Mouse (Mus musculus) midbrain, embryonic 12.5 days (tissue): ENCODE data around the gene Grid1. TPM values are rescaled to one million over a fixed set of nuclear protein-coding genes. Genes with fewer than 3 reads are reported as not detected.
A peak's percentile ranks its signal among the peaks of the same experiment; 100 is the strongest.

Experiments
- ATAC-seq: fragments of 200-750 bp; cut with Nextera tagmentation; 2 replicates; pipeline ENCODE4 v1.8.0; 2017; ENCODE audit warnings: low read depth, moderate TSS enrichment, moderate library complexity; ENCODE audit not compliant: low FRiP score
- H3K27ac ChIP-seq: fragments of 300-500 bp; sonication (generic); replicated peaks from 2 replicates; pipeline ENCODE4 v1.5.1; 2016; ENCODE audit warnings: mild to moderate bottlenecking
- H3K27me3 ChIP-seq: fragments of 300-500 bp; sonication (generic); 2 replicates; pipeline ENCODE4 v1.6.1; 2016; ENCODE audit warnings: mild to moderate bottlenecking
- H3K36me3 ChIP-seq: fragments of 300-500 bp; sonication (generic); 2 replicates; pipeline ENCODE4 v1.6.1; 2016
- H3K4me1 ChIP-seq: fragments of 300-500 bp; sonication (generic); 2 replicates; pipeline ENCODE4 v1.6.1; 2016
- H3K4me2 ChIP-seq: fragments of 300-500 bp; sonication (generic); replicated peaks from 2 replicates; pipeline ENCODE4 v1.6.1; 2016; ENCODE audit warnings: mild to moderate bottlenecking, moderate library complexity
- H3K4me3 ChIP-seq: fragments of 300-500 bp; sonication (generic); 2 replicates; pipeline ENCODE4 v1.5.1; 2016; ENCODE audit warnings: mild to moderate bottlenecking
- H3K9ac ChIP-seq: fragments of 300-500 bp; sonication (generic); replicated peaks from 2 replicates; pipeline ENCODE4 v1.6.1; 2016; ENCODE audit warnings: mild to moderate bottlenecking, moderate library complexity
- H3K9me3 ChIP-seq: fragments of 300-500 bp; sonication (generic); 2 replicates; pipeline ENCODE4 v1.6.1; 2016; ENCODE audit warnings: mild to moderate bottlenecking
- WGBS: fragments of 180-500 bp; shearing (Covaris S2); methylation state at CpG from one replicate; pipeline ENCODE4 v1.1.7; 2016; 5-methylcytosine and 5-hydroxymethylcytosine counted together
- polyA plus RNA-seq: library from polyadenylated mRNA; unstranded; fragments of >200 nt; fragmentation: Nextera tagmentation; extraction: Ambion mirVana; gene quantifications from 2 replicates; pipeline ENCODE4 v1.2.1, GENCODE M21; 2016

Gene Grid1
- polyA plus RNA-seq, 1 experiment from 2014 or later: 1.3 TPM

GRCm38 (mm10) chr14:34930040-34930719 is 110.3 kb downstream of the Grid1 start:
- no peak overlapping the region for H3K27ac ChIP-seq
- no peaks in the 10 kb centered on the region for H3K27me3 ChIP-seq
- WGBS: 89% methylated on average over 8 of the region's 8 CpGs
- H3K36me3 ChIP-seq: no peaks in the 10 kb centered on the region
- H3K9ac ChIP-seq: no peak overlapping the region
- H3K4me1 ChIP-seq: no peaks in the 10 kb centered on the region
- no peak overlapping the region for H3K4me3 ChIP-seq
- ATAC-seq: no peak
- no peaks in the 10 kb centered on the region for H3K9me3 ChIP-seq
- H3K4me2 ChIP-seq: no peak overlapping the region

- Histone ChIP-seq H3K4me3 (no peak overlapping the region), H3K27ac (no peak overlapping the region), H3K9ac (no peak overlapping the region), H3K36me3 (no peaks in the 10 kb centered on the region), H3K4me1 (0 out of 2 replicates have a peak, but pooled peaks cover 2% of the 10 kb centered on the region), H3K27me3 (no peaks in the 10 kb centered on the region), H3K4me2 (no peak overlapping the region), H3K9me3 (no peaks in the 10 kb centered on the region)
- 0 out of 2 replicates have a peak, but pooled peaks have one; percentile 60 for ATAC-seq
- 32% methylated on average over 4 of the region's 4 CpGs for WGBS
These were observed 113.3 kb downstream of the Grid1 start for GRCm38 (mm10) chr14:34933197-34933596.

GRCm38 (mm10) chr14:34936192-34936770 is 116.4 kb downstream of the Grid1 start:
- no peaks in the 10 kb centered on the region for H3K27me3 ChIP-seq
- no peak for ATAC-seq
- H3K4me3 ChIP-seq: no peak overlapping the region
- H3K4me1 ChIP-seq: 0 out of 2 replicates have a peak, but pooled peaks cover 2% of the 10 kb centered on the region
- no peaks in the 10 kb centered on the region for H3K36me3 ChIP-seq
- no peaks in the 10 kb centered on the region for H3K9me3 ChIP-seq
- no peak overlapping the region for H3K27ac ChIP-seq
- WGBS: 69% methylated on average over 13 of the region's 13 CpGs
- H3K9ac ChIP-seq: no peak overlapping the region
- H3K4me2 ChIP-seq: no peak overlapping the region

- no peaks in the 10 kb centered on the region for H3K36me3 ChIP-seq
- no peak overlapping the region for H3K4me2 ChIP-seq
- no peak overlapping the region for H3K27ac ChIP-seq
- no peak for ATAC-seq
- 91% methylated on average over 14 of the region's 14 CpGs for WGBS
- H3K4me1 ChIP-seq: no peaks in the 10 kb centered on the region
- no peak overlapping the region for H3K4me3 ChIP-seq
- no peaks in the 10 kb centered on the region for H3K9me3 ChIP-seq
- no peak overlapping the region for H3K9ac ChIP-seq
- no peaks in the 10 kb centered on the region for H3K27me3 ChIP-seq
These were observed 124.6 kb downstream of the Grid1 start for GRCm38 (mm10) chr14:34944390-34944979.

GRCm38 (mm10) chr14:34945471-34946313 is 125.8 kb downstream of the Grid1 start:
- peak; percentile 62 for ATAC-seq
- H3K27me3 ChIP-seq: no peaks in the 10 kb centered on the region
- no peak overlapping the region for H3K4me2 ChIP-seq
- no peak overlapping the region for H3K27ac ChIP-seq
- WGBS: 89% methylated on average over 17 of the region's 17 CpGs
- H3K4me3 ChIP-seq: no peak overlapping the region
- H3K9ac ChIP-seq: no peak overlapping the region
- H3K4me1 ChIP-seq: no peaks in the 10 kb centered on the region
- no peaks in the 10 kb centered on the region for H3K36me3 ChIP-seq
- H3K9me3 ChIP-seq: no peaks in the 10 kb centered on the region

- Histone ChIP-seq H3K27ac (no peak overlapping the region), H3K4me3 (no peak overlapping the region), H3K9ac (no peak overlapping the region), H3K36me3 (no peaks in the 10 kb centered on the region), H3K9me3 (no peaks in the 10 kb centered on the region), H3K4me2 (no peak overlapping the region), H3K27me3 (no peaks in the 10 kb centered on the region), H3K4me1 (no peaks in the 10 kb centered on the region)
- WGBS: 81% methylated on average over 2 of the region's 2 CpGs
- ATAC-seq: peak; percentile 44
These were observed 126.3 kb downstream of the Grid1 start for GRCm38 (mm10) chr14:34946314-34946583.

GRCm38 (mm10) chr14:34948249-34948648 is 128.3 kb downstream of the Grid1 start:
- no peaks in the 10 kb centered on the region for H3K4me1 ChIP-seq
- H3K4me3 ChIP-seq: no peak overlapping the region
- H3K27me3 ChIP-seq: no peaks in the 10 kb centered on the region
- no peak for ATAC-seq
- no peak overlapping the region for H3K9ac ChIP-seq
- 85% methylated on average over 6 of the region's 6 CpGs for WGBS
- H3K36me3 ChIP-seq: no peaks in the 10 kb centered on the region
- H3K27ac ChIP-seq: no peak overlapping the region
- H3K4me2 ChIP-seq: no peak overlapping the region
- no peaks in the 10 kb centered on the region for H3K9me3 ChIP-seq

GRCm38 (mm10) chr14:34952311-34952710 is 132.4 kb downstream of the Grid1 start:
- H3K9me3 ChIP-seq: no peaks in the 10 kb centered on the region
- H3K9ac ChIP-seq: no peak overlapping the region
- no peaks in the 10 kb centered on the region for H3K27me3 ChIP-seq
- H3K36me3 ChIP-seq: no peaks in the 10 kb centered on the region
- WGBS: 74% methylated on average over 3 of the region's 3 CpGs
- no peak overlapping the region for H3K27ac ChIP-seq
- H3K4me3 ChIP-seq: no peak overlapping the region
- no peak for ATAC-seq
- no peaks in the 10 kb centered on the region for H3K4me1 ChIP-seq
- H3K4me2 ChIP-seq: no peak overlapping the region

GRCm38 (mm10) chr14:34953566-34953965 is 133.7 kb downstream of the Grid1 start:
- Histone ChIP-seq H3K4me1 (no peaks in the 10 kb centered on the region), H3K36me3 (no peaks in the 10 kb centered on the region), H3K27me3 (no peaks in the 10 kb centered on the region), H3K9me3 (no peaks in the 10 kb centered on the region), H3K9ac (no peak overlapping the region), H3K4me2 (no peak overlapping the region), H3K4me3 (no peak overlapping the region), H3K27ac (no peak overlapping the region)
- no peak for ATAC-seq
- WGBS: 93% methylated on average over 9 of the region's 9 CpGs

- H3K4me1 ChIP-seq: no peaks in the 10 kb centered on the region
- H3K4me3 ChIP-seq: no peak overlapping the region
- no peak for ATAC-seq
- H3K9ac ChIP-seq: no peak overlapping the region
- H3K4me2 ChIP-seq: no peak overlapping the region
- no peak overlapping the region for H3K27ac ChIP-seq
- H3K9me3 ChIP-seq: no peaks in the 10 kb centered on the region
- no peaks in the 10 kb centered on the region for H3K36me3 ChIP-seq
- H3K27me3 ChIP-seq: peaks cover 3% of the 10 kb centered on the region; the same call in 1 of the 2 replicates
- 93% methylated on average over 1 of the region's 1 CpGs for WGBS
These were observed 135.8 kb downstream of the Grid1 start for GRCm38 (mm10) chr14:34955689-34956088.

GRCm38 (mm10) chr14:34960227-34960626 is 140.3 kb downstream of the Grid1 start:
- Histone ChIP-seq H3K4me1 (no peaks in the 10 kb centered on the region), H3K27ac (no peak overlapping the region), H3K4me3 (no peak overlapping the region), H3K36me3 (no peaks in the 10 kb centered on the region), H3K4me2 (no peak overlapping the region), H3K9me3 (no peaks in the 10 kb centered on the region), H3K27me3 (peaks cover 11% of the 10 kb centered on the region), H3K9ac (no peak overlapping the region)
- ATAC-seq: no peak
- WGBS: 67% methylated on average over 6 of the region's 6 CpGs

GRCm38 (mm10) chr14:34963616-34964168 is 143.8 kb downstream of the Grid1 start:
- H3K9me3 ChIP-seq: no peaks in the 10 kb centered on the region
- peaks cover 1% of the 10 kb centered on the region; the same call in 1 of the 2 replicates for H3K4me1 ChIP-seq
- H3K9ac ChIP-seq: no peak overlapping the region
- no peaks in the 10 kb centered on the region for H3K36me3 ChIP-seq
- WGBS: 82% methylated on average over 4 of the region's 4 CpGs
- H3K27ac ChIP-seq: no peak overlapping the region
- ATAC-seq: no peak
- H3K4me3 ChIP-seq: no peak overlapping the region
- H3K4me2 ChIP-seq: no peak overlapping the region
- H3K27me3 ChIP-seq: peaks cover 24% of the 10 kb centered on the region
